Mouse (Mus musculus) left cerebral cortex, adult 2 months (tissue): ENCODE measurements around the gene Setd6. TPM values are rescaled to one million over a fixed set of nuclear protein-coding genes. Genes with fewer than 3 reads are reported as not detected.

ENCODE experiments used
- DNase-seq, 2 experiments: peaks; one replicate each; pipeline ENCODE4 v3.0.0; 2021 to 2022; ENCODE audit warnings: low spot score in 2 of 2, mixed read lengths in 1 of 2; ENCODE audit errors: extremely low spot score in 1 of 2
- H3K27ac ChIP-seq: fragments of 200-600 bp; 2 replicates; pipeline ENCODE4 v1.8.1; 2022
- H3K4me3 ChIP-seq: fragments of 200-600 bp; 2 replicates; pipeline ENCODE4 v1.8.1; 2022
- CTCF ChIP-seq: fragments of 200-600 bp; IDR thresholded peaks from 2 replicates; pipeline ENCODE4 v1.8.1; 2022; ENCODE audit warnings: antibody characterized with exemption, mild to moderate bottlenecking, moderate library complexity
- intact Hi-C: fragments of 180-260 bp; cut with DNase I; formaldehyde crosslinking; loops from one replicate; pipeline ENCODE4 v1.15.1; 2025
- long read RNA-seq, 2 experiments: library from polyadenylated mRNA; stranded (forward); transcript quantifications; one replicate each; pipeline ENCODE4 v2.0.0; 2021; ENCODE audit warnings: borderline mapping rate in 2 of 2
- total RNA-seq, 2 experiments: library from RNA; stranded (reverse); gene quantifications; 2 replicates each; pipeline ENCODE4 v1.2.3; 2021

Setd6 gene
- 10 to 100 TPM; 17.7 to 23.5 TPM for total RNA-seq
- long read RNA-seq, experiment 1, transcript Setd6-201 (7 exons, 1,707 nt), result major isoform, 6 of 13 reads
- long read RNA-seq, experiment 1, partial matches to known transcripts, result 4 of 13 reads
- long read RNA-seq, experiment 1, other reads (novel, unspliced or antisense), result 3 of 13 reads
- long read RNA-seq, experiment 2, partial matches to known transcripts, result 5 of 23 reads
- long read RNA-seq, experiment 2, other reads (novel, unspliced or antisense), result 13 of 23 reads

DNA sequence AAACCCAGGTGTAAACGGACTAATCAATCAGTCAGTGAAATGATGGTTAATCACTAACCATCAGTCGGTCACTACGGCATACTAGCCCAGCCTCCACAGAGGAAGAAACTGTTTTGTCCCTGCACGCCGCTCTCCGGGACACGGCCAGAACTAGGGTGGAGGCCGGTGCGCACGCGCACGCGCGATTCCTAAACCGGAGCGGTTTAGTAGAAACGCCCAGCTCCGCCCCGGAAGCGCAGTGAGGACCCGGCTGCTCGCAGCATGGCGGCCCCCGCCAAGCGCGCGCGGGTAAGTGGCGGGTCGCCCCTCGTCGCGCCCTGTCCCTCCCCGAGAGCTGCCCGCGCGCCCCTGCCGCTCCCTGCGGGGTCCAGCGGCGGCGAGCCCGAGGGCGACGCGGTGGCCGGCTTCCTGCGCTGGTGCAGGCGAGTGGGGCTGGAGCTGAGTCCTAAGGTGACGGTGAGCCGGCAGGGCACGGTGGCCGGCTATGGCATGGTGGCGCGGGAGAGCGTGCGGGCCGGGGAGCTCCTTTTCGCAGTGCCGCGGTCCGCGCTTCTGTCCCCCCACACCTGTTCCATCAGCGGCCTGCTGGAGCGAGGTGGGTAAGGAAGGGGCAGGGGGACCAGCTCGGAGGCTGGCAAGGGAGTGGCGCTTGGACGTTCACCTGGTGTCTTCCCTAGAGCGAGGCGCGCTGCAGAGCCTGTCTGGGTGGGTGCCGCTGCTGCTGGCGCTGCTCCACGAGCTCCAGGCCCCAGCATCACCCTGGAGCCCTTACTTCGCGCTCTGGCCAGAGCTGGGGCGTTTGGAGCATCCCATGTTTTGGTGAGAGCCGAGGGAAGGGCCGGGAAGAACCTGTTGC lies at the start of gene Setd6:
Gene Setd6 (plus strand): TSS at position 206 of the 856 bp plus-strand sequence.
- Histone ChIP-seq H3K4me3 (peak within 1 kb of the TSS; percentile 82), H3K27ac (peak within 1 kb of the TSS; percentile 82)
- intact Hi-C loops, result loop anchor here (1.0 kb wide), 1 partner anchor 116 kb away; no protein-coding TSS in a partner anchor
- no peak for TF ChIP-seq CTCF
- DNase-seq, result peak; percentile 82 to 86

DNA sequence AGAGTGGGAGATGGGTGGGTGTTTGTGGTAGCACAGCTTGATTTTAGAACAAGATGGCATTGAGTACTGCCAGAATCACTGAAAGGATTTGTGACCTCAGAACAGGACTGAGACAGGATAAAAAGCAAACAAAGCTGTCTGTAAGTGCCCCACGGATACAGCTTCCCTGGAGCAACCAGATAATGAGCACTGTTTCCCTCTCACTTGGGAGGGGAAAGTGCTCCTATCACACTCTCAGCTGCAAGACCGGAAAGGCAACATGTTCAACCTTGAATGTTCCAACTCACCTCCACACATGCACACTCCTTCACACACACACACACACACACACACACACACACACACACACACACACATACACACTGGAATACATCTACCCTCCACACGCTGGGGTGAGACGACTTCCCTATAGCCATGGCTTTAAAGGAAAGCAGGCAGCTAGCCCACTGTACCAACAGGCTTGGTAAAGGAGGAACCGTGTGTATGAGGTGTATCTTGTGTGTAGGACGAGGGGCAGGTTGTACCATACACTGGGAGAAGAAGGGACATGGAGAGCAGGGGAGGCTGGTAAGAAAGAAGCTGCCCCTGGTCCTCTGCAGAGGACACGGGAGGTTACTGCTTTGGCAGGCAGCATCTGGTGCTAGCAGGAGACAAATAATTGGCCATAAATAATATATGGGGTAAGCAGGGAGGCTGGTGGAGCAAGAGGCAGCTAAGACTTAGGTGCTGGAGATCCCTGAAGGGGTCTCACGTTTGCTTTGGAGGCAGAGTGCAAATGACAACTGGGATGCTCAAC lies 47.3 kb upstream of the Setd6 start:
- H3K4me3 ChIP-seq, result no peak overlapping the region
- intact Hi-C loops, result no loop called here
- no peak overlapping the region for H3K27ac ChIP-seq

DNA sequence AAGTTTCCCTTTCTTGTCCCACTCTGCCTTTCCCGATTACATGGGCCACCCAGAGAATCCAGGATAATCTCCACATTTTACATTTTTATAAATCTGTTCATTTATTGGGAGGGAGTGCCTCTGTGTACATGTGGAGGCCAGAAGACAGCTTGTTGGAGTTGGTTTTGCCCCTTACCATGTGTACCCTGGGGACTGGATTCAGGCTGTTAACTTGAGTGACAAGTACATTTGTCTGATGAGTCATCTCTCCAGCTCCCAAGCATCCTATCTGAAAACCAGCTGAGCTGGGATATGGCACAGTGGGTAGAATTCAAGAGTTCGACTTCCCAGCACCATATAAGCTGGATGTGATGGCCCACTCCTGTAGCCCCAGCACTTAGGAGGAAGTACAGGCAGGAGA lies 45.7 kb upstream of the Setd6 start:
- intact Hi-C loops, result no loop called here
- TF ChIP-seq CTCF, result no peak

More for the DNA sequence above, 47.3 kb upstream of the Setd6 start:
- TF ChIP-seq CTCF, result no peak
- no peak for DNase-seq

DNA sequence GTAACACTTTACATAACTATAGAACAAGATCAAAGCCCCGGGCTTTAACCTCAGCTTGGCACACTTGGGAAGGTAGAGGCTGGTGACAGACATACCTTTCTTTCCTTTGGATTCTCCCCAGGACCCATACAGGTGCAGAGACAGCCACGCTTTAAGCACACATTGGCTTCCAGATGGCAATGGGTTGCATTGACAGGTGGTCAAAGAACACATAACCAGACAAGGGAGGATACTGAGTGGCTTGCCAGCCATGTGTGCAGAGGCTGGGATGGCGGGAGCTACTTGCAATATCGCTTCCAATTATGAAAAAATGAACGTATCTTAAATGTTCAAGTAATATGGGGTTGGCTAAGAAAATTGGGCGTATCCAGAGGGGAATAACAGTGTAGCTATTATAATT lies 43.8 kb upstream of the Setd6 start:
- intact Hi-C loops, result no loop called here
- no peak overlapping the region for H3K27ac ChIP-seq
- DNase-seq, result no peak
- no peak for TF ChIP-seq CTCF
- no peak overlapping the region for H3K4me3 ChIP-seq

More for the DNA sequence above, 45.7 kb upstream of the Setd6 start:
- H3K27ac ChIP-seq, result no peak overlapping the region
- DNase-seq, result no peak
- no peak overlapping the region for H3K4me3 ChIP-seq

DNA sequence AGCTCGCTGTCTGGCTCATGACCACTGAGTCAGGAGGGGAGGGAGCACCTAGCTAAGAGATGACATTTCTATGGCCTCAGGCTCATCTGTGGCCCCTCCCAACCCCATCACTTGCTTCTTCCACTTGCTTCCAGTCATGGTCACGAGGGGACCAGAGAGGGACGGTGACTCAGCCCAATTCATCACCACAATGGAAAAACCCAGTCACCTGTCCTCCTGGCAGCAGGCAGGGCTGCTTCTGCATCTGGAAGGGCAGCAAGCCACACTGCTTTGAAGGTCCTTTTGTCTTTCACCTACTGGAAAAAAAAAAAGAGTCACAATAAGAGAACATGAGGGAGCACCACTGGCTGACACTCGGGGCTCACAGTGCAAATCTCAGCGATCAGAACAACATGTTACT lies 42.9 kb upstream of the Setd6 start:
- intact Hi-C loops, result no loop called here
- no peak overlapping the region for H3K4me3 ChIP-seq
- H3K27ac ChIP-seq, result no peak overlapping the region
- DNase-seq, result no peak
- no peak for TF ChIP-seq CTCF

DNA sequence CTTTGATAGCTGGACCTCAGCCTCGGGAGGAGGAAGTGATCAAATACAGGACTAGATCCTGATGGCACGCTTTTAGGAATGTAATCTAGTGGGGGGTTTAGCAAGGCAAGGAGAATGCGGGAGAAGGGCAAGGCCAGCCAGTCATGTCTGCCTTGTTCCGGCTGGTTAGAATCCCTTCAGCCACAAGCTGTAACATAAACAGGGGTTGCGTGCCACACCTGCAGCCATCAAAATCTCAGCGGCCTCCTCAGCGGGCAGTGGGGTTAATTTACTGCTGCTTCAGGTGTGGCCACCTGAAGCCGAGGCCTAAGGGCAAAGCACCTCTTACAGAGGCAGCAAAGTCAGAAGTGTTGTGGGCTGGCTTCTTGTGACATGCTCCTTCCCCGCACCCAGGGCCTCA lies 39.0 kb upstream of the Setd6 start, which contains the start of gene Ndrg4:
Gene Ndrg4 (plus strand): TSS at position 350 of the 400 bp plus-strand sequence.
- no peak for DNase-seq
- no peak for TF ChIP-seq CTCF
- H3K27ac ChIP-seq, result peak within 1 kb of the TSS; percentile 92
- intact Hi-C loops, result loop anchor here (5.0 kb wide), 1 partner anchor 69 kb away; no protein-coding TSS in a partner anchor
- peak within 1 kb of the TSS; percentile 62 for H3K4me3 ChIP-seq

DNA sequence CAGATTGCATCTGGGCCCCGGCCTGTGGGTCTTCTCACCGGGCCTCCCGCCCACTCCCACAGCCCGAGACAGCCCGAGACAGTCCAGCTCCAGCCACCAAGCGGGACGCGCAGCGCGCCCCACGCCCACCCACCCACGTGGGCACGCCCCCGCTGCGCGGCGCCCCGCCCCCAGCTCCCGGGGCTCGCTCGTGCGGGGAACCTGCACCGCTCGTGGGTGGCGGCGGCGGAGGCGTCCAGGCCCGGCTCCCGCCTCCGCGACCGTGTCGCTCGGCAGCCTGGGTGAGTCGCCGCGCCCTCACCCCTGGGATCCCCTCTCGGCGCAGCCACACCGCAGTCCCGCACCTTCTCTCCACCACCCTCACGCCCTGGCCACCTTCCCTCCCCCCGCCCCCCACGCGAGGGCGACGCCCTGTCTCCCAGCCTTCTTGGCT lies 38.1 kb upstream of the Setd6 start:
- Histone ChIP-seq H3K27ac (peak overlapping the region; percentile 92), H3K4me3 (peak overlapping the region; percentile 62)
- peak; percentile 43 to 53 for DNase-seq
- intact Hi-C loops, result loop anchor here (2.0 to 5.0 kb wide), 2 partner anchors 17 to 70 kb away; no protein-coding TSS in a partner anchor
- TF ChIP-seq CTCF, result no peak

DNA sequence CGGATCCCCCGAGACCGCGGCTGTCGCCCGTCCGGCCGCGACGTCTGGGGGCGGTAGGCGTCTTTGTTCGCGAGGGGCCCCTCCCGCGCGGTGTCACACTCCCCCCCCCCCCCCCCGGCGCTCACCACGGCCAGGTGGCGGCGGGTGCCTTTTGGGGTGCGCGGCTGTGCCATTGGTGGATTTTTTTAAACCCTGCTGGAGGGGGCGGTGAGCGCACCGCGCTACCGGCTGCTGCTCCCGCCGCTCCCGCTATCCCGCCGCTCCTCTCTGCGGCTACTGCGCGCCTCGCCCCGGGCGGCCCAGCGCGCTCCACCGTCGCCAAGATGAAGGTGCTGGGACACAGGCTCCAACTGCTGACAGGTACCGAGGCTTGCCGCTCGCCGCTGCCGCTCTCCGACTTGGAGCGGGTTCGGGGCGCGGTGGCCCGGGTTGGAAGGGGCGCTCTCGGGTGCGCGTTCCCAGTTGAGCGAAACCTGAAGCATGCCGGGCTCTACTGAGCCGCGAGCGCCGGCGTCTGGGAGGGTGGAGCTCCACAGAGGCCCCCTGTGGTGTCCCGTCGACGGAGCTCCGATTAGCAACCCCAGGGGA lies 37.6 kb upstream of the Setd6 start:
- DNase-seq, result peak; percentile 70 to 75
- intact Hi-C loops, result loop anchor here (2.0 to 5.0 kb wide), 2 partner anchors 17 to 71 kb away; no protein-coding TSS in a partner anchor
- Histone ChIP-seq H3K27ac (peak overlapping the region; percentile 92), H3K4me3 (peak overlapping the region; percentile 62)
- no peak for TF ChIP-seq CTCF

DNA sequence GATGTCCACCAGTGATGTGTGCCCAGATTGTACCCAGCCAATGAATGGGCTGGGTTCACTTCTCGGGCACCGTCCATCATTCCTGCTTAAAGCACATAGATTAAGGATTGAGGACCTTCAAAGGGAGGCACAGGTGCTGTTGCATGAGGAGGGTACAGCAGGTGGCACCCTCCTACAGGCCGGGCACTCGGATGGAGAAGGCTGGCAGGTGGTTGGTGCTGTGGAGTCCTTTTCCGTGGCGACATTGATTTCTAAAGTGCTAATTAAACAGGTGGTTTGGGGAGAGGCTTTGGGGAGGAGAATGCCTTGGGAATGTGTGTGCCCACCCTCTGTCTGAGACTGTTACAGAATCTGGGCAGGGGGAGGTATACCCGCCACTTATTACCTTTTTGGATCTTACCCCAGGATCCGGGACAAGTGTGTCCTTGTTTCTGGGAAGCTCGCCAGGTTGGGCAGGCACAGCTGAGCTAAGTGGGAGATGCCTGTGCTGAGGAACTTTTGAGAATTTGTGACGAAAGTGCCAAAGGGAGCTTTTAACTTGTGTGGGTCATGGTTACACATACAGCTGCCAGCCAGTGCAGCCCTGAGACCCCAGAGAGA lies 27.5 kb upstream of the Setd6 start:
- Histone ChIP-seq H3K4me3 (no peak overlapping the region), H3K27ac (peak overlapping the region; percentile 42; the same call in 1 of the 2 replicates)
- TF ChIP-seq CTCF, result no peak; the same call in 1 of the 2 replicates
- DNase-seq, result peak in 1 of 2 experiments; percentile 74
- intact Hi-C loops, result no loop called here

DNA sequence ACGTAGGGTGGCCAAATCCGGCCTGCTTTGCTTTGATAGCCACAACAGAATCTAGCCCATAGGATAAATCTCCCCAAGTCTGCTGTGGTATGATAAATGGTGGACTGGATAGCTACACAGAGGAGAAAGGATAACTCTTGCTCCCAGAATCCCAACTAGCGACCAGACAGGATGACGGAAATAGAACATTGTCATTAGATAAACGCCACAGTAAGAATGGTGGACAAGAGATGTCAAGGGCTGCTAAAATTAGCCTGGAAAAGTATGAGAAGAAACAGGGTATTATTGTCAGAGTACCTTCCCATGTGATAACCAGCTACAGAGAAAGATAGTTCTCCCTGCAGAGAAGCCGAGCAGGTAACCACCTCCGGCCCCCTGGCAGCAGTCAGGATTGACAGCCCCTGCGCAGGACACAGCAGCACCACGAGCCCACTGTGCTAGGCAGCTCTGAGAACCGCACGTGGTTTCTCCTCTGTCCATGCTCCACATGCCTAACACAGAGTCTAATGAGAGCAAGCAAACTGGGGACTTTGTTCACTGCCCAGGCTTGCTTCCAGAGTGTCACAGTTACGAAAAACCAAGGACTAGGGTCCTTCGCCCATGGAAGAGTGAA lies 24.6 kb upstream of the Setd6 start:
- DNase-seq, result no peak
- intact Hi-C loops, result no loop called here
- Histone ChIP-seq H3K27ac (no peak overlapping the region), H3K4me3 (no peak overlapping the region)
- no peak for TF ChIP-seq CTCF
